Mouse (Mus musculus) forebrain, embryonic 15.5 days (tissue): ENCODE measurements at regions not wholly inside any gene's neighbourhood (a gene's known extent, or its start where the extent isn't known, plus 50 kb on each side); places are given as distances from the start of the nearest gene placed in this dataset.

Source experiments
- ATAC-seq: fragments of 200-750 bp; cut with Nextera tagmentation; replicated peaks from 2 replicates; pipeline ENCODE4 v1.8.0; 2017; ENCODE audit warnings: mild to moderate bottlenecking, moderate TSS enrichment, moderate library complexity
- H3K27ac ChIP-seq: fragments of 300-500 bp; sonication (generic); replicated peaks from 2 replicates; pipeline ENCODE4 v1.5.1; 2015; ENCODE audit warnings: mild to moderate bottlenecking, inconsistent platforms
- H3K27me3 ChIP-seq: fragments of 300-500 bp; sonication (generic); 2 replicates; pipeline ENCODE4 v1.6.1; 2015; ENCODE audit warnings: inconsistent platforms
- H3K36me3 ChIP-seq: fragments of 300-500 bp; sonication (generic); 2 replicates; pipeline ENCODE4 v1.6.1; 2015; ENCODE audit warnings: mild to moderate bottlenecking, inconsistent platforms
- H3K4me1 ChIP-seq: fragments of 300-500 bp; sonication (generic); 2 replicates; pipeline ENCODE4 v1.6.1; 2015; ENCODE audit warnings: inconsistent platforms
- H3K4me2 ChIP-seq: fragments of 300-500 bp; sonication (generic); replicated peaks from 2 replicates; pipeline ENCODE4 v1.6.1; 2015; ENCODE audit warnings: mild to moderate bottlenecking, inconsistent platforms
- H3K4me3 ChIP-seq: fragments of 300-500 bp; sonication (generic); 2 replicates; pipeline ENCODE4 v1.5.1; 2015; ENCODE audit warnings: mild to moderate bottlenecking, inconsistent platforms
- H3K9ac ChIP-seq: fragments of 300-500 bp; sonication (generic); replicated peaks from 2 replicates; pipeline ENCODE4 v1.6.1; 2015; ENCODE audit warnings: mild to moderate bottlenecking, inconsistent platforms
- H3K9me3 ChIP-seq: fragments of 300-500 bp; sonication (generic); 2 replicates; pipeline ENCODE4 v1.6.1; 2016; ENCODE audit warnings: inconsistent platforms
- WGBS: fragments of 180-500 bp; shearing (Covaris S2); methylation state at CpG from one replicate; pipeline ENCODE4 v1.1.7; 2015; ENCODE audit warnings: mixed read lengths; 5-methylcytosine and 5-hydroxymethylcytosine counted together

DNA sequence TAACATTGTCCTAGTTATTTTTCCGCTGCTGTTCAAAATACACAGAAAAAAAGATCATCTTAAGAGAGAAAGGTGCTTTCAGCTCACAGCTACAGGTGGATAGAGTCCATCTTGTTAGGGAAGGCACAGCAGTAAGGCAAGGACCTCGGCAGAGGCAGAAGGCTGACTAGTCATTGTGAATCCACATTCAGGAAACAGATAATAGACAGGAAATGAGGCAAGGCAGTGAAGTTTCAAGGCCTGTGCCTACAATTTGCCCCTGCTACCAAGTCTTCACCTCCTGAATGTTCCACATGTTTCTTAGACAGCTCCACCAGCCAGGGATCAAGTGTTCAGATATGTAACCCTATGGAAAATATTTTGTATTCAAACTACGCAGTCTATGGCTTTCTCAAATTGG, 122.0 kb upstream of the Spaca1 start:
- Histone ChIP-seq H3K4me2 (no peak overlapping the region), H3K4me1 (peaks cover 11% of the 10 kb centered on the region), H3K27me3 (no peaks in the 10 kb centered on the region), H3K9ac (no peak overlapping the region), H3K4me3 (no peak overlapping the region), H3K9me3 (no peaks in the 10 kb centered on the region), H3K27ac (peak overlapping the region; percentile 58; the same call in 1 of the 2 replicates), H3K36me3 (no peaks in the 10 kb centered on the region)
- whole genome bisulfite sequencing, result 80% methylated on average over 3 of the region's 3 CpGs
- ATAC-seq, result no peak

DNA sequence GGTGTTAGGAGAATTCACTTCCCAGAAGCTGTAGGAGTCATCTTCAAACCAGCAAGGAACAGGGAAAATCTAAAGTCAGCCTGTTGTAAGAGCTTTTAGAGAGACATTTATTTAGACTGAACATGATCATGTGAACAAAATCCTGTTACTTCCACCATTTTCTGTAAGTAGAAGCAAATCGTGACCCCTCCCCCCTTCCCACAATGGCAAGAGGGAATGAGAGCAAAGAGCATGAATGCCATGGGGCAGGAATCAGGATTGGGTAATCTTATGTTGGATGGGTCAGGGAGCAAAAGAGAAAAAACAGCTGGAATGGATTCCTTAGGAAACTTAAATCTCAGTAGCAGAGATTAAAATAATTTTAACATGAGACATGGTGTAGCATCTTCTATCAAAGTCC, 127.4 kb upstream of the Spaca1 start:
- Histone ChIP-seq H3K4me3 (no peak overlapping the region), H3K9ac (no peak overlapping the region), H3K4me2 (no peak overlapping the region), H3K36me3 (no peaks in the 10 kb centered on the region), H3K27me3 (no peaks in the 10 kb centered on the region), H3K27ac (no peak overlapping the region), H3K4me1 (no peaks in the 10 kb centered on the region), H3K9me3 (no peaks in the 10 kb centered on the region)
- 86% methylated on average over 1 of the region's 1 CpGs for WGBS
- no peak for ATAC-seq

DNA sequence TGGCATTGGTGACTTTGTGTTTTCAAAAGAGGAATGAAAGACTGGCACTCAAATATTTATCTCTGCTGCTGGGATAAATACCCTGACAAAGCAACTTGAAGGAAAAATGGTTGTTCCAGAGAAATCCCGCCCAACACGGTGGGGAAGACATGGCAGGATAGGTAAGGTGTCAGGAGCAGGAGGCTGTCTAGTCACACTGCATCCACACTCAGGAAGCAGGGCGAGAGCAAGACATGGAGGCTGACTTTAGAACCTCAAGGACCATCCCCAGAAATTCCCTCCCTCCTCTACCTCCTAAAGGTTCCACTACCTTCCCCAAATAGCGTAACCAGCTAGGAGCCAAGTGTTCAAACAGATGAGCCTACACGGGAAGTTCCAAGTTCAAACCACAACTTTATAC, 136.5 kb upstream of the Spaca1 start:
- no peak overlapping the region for H3K4me2 ChIP-seq
- WGBS, result 87% methylated on average over 5 of the region's 5 CpGs

DNA sequence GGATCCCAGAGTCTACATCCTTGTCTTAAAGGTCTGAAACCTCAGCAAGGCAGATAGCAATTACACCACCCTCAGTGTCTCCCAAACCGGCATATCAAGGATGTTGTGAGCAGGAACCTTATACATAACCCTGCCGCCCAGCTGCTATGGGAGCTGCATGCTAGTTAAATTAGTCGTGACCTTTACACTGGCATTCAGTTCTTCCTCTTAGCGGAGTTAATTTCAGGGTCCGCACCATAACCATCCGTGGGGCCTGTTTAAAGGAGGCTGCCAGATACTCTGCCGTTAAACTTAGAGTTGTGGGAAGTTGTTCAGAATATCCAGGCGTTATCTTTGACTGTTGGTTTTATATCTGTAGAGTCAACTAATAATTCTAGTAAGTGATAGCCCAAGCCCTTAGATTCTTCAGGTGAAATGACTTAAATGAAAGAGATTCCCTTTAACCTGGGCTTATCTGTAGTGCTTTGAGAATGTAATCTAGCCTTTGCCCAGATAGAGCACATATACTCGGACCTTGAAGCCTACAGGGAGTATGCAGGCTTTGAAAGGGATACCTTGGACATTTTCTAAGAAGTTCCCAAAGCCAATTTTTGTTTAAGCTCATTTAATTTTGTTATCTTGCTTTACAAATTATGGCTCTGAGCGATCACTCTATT, 153.3 kb upstream of the Spaca1 start:
- Histone ChIP-seq H3K9ac (no peak overlapping the region), H3K27ac (no peak overlapping the region), H3K9me3 (no peaks in the 10 kb centered on the region), H3K36me3 (no peaks in the 10 kb centered on the region), H3K4me2 (no peak overlapping the region), H3K27me3 (no peaks in the 10 kb centered on the region), H3K4me3 (no peak overlapping the region), H3K4me1 (no peaks in the 10 kb centered on the region)
- WGBS, result 86% methylated on average over 10 of the region's 10 CpGs
- ATAC-seq, result no peak

More for the DNA sequence above, 136.5 kb upstream of the Spaca1 start:
- Histone ChIP-seq H3K36me3 (no peaks in the 10 kb centered on the region), H3K27me3 (no peaks in the 10 kb centered on the region), H3K9ac (no peak overlapping the region), H3K4me3 (no peak overlapping the region), H3K9me3 (no peaks in the 10 kb centered on the region), H3K4me1 (no peaks in the 10 kb centered on the region), H3K27ac (no peak overlapping the region)
- ATAC-seq, result no peak

DNA sequence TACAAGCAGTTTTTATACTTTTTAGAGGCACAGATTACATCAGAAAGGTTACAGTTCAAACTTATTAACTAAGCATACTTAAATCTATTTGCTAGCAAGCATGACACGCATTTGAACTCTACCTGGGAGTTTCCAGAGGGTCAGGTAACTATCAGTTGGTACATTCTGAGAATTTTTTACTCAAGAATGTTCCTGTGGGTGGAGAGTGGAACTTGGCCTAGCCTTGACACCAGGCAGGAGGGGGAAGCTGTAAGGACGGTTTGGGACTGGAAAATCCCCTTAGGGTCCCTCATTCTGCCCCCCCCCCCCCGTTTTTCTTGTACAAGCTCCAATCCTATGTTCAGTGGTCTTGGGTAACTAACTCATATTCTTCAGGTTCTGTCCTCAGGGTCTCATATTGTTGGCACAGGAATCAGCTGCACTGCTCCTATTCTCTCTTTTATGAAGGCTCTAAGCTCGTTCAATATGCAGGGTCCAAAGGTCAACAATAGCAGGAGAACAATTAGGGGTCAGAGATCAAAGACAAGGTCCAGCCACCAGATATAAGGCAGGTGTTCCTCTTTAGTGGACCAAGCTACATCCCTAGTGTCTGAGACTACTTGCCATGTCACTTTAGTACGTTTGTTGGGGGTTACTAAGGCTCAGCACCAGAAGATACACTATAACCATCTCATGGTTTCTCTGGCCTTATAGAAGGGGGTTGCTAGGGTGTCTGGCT, 159.3 kb upstream of the Spaca1 start:
- Histone ChIP-seq H3K27ac (no peak overlapping the region), H3K27me3 (no peaks in the 10 kb centered on the region), H3K4me2 (no peak overlapping the region), H3K36me3 (no peaks in the 10 kb centered on the region), H3K4me3 (no peak overlapping the region), H3K9me3 (no peaks in the 10 kb centered on the region), H3K4me1 (no peaks in the 10 kb centered on the region), H3K9ac (no peak overlapping the region)
- no peak for ATAC-seq
- WGBS, result 61% methylated on average over 5 of the region's 5 CpGs

DNA sequence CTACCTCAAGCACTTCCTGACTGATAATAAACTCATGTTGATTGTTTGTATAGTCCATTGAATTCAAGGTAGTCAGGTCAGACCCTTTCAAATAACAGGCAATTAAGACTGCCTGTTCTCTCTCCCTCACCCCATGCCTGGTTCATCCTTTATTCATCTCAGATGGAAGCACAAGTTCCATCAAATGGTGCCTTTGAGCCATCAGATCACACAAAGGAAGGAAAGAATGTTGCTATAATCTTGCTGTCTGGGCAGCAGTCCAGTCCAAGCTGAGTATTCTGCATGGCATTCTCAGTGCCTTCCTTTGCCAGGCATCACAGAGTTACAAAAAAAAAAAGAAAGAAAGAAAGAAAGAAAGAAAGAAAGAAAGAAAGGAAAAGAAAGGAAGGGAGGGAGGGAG, 163.7 kb upstream of the Spaca1 start:
- H3K4me1 ChIP-seq, result no peaks in the 10 kb centered on the region
- no peak overlapping the region for H3K4me3 ChIP-seq
- no peaks in the 10 kb centered on the region for H3K36me3 ChIP-seq
- no peaks in the 10 kb centered on the region for H3K27me3 ChIP-seq
- no peak for ATAC-seq
- H3K9me3 ChIP-seq, result no peaks in the 10 kb centered on the region
- no peak overlapping the region for H3K9ac ChIP-seq
- no peak overlapping the region for H3K27ac ChIP-seq
- no peak overlapping the region for H3K4me2 ChIP-seq

DNA sequence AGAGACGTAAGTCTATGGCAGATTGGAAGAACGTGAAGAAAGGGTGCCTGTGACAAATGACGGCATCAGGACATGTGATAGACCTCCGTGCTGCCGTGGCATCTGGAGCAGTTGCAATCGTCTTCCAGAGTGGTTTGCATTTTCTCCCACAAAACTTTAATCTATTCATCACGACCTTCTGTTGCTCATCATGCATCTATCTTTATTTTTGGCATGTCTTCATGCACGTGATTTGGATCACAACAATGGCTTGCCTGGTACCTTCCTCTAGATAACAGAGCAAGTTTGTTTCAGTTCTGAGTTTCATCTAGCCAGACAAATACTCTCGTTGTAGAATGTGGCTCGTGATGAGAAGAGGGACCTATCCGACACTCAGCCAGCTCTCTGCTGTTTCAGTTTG, 164.4 kb upstream of the Spaca1 start:
- no peak overlapping the region for H3K27ac ChIP-seq
- ATAC-seq, result no peak
- WGBS, result 72% methylated on average over 11 of the region's 11 CpGs
- H3K9ac ChIP-seq, result no peak overlapping the region
- H3K4me2 ChIP-seq, result no peak overlapping the region
- no peaks in the 10 kb centered on the region for H3K36me3 ChIP-seq
- H3K27me3 ChIP-seq, result no peaks in the 10 kb centered on the region
- H3K4me3 ChIP-seq, result no peak overlapping the region
- H3K9me3 ChIP-seq, result no peaks in the 10 kb centered on the region
- no peaks in the 10 kb centered on the region for H3K4me1 ChIP-seq

DNA sequence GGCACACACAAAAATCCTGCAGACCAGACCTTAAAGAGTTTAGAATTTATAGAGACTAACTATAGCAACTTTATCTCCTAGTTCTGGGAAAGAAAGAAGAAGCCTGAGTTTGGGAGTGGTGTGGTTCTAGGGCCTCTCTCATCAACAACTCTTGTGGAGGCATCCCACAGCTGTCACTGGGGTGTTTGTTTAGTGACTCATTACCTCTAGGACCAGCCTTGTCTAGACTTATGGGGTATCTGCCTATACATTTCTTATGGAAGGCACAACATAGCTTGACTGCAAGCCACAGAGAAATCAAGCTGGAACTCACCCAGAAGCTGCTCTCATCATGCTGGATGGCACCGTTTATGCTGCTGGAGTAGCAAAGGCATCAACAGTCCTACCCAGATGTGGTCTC, 171.9 kb upstream of the Spaca1 start:
- 98% methylated on average over 1 of the region's 1 CpGs for WGBS
- H3K27me3 ChIP-seq, result no peaks in the 10 kb centered on the region
- H3K36me3 ChIP-seq, result no peaks in the 10 kb centered on the region
- H3K27ac ChIP-seq, result no peak overlapping the region
- no peaks in the 10 kb centered on the region for H3K9me3 ChIP-seq
- H3K4me3 ChIP-seq, result no peak overlapping the region
- no peak for ATAC-seq
- peaks cover 9% of the 10 kb centered on the region for H3K4me1 ChIP-seq
- H3K4me2 ChIP-seq, result no peak overlapping the region
- H3K9ac ChIP-seq, result no peak overlapping the region

DNA sequence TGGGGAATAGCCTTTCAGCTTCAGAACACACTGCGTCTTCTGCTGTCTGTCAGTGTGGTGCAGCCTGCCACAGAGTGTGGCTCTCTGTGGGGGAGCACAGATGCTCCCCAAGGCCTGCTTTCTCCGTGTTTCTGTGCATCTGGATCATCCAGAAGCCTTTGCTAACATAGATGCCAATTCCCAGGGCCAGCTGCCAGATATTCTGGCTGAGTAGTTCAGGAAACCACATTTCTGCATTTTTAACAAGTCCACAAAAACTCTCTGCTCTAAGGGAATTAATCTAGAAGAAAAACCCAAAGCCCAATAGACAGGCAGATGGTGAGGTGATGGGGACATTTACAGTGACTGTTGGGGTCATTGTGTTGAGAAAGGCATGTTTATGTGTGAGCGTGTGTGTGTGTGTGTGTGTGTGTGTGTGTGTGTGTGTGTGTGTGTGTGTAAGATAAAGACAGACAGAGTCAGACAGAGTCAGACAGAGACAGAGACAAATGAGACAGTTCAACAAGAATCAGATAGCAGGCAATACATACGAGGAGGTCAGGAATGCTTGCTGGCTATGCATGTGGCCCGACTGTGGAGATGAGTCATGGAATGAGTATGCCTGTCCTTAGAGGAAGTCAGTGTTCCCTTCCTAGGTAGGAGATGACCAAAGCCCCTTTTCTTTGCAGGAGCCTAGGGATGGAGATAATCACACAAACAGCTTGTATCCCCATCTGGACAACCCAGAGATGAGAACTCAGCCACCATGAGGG, 176.3 kb upstream of the Spaca1 start:
- 52% methylated on average over 5 of the region's 5 CpGs for WGBS
- H3K4me3 ChIP-seq, result no peak overlapping the region
- no peak overlapping the region for H3K9ac ChIP-seq
- peak overlapping the region; percentile 56 for H3K27ac ChIP-seq
- H3K4me1 ChIP-seq, result peaks cover 10% of the 10 kb centered on the region
- ATAC-seq, result peak; percentile 58
- no peaks in the 10 kb centered on the region for H3K27me3 ChIP-seq
- no peaks in the 10 kb centered on the region for H3K36me3 ChIP-seq
- H3K9me3 ChIP-seq, result no peaks in the 10 kb centered on the region
- H3K4me2 ChIP-seq, result no peak overlapping the region

DNA sequence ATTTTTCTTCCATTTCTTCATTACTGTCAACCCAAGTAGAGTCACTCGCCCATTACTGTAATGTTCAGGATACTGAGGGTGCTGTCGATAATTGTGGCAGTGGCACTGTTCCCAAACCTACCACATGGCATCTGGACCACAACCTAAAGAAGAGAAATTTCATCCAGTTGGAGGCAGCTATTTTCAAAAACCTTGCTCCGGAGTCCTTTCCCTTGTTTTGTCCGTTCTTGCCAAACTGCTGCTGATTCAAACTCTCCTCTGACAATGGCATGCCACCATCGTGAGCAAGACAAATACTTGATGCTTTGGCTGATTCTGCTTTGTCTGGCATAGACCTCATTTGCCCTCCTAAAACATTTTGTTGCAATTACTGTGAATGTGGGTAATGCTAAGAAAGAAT, 176.9 kb upstream of the Spaca1 start:
- WGBS, result 67% methylated on average over 5 of the region's 5 CpGs
- Histone ChIP-seq H3K4me1 (peaks cover 10% of the 10 kb centered on the region), H3K4me2 (no peak overlapping the region), H3K9ac (no peak overlapping the region), H3K36me3 (no peaks in the 10 kb centered on the region), H3K9me3 (no peaks in the 10 kb centered on the region), H3K27me3 (no peaks in the 10 kb centered on the region), H3K27ac (peak overlapping the region; percentile 56; the same call in 1 of the 2 replicates), H3K4me3 (no peak overlapping the region)
- no peak for ATAC-seq

DNA sequence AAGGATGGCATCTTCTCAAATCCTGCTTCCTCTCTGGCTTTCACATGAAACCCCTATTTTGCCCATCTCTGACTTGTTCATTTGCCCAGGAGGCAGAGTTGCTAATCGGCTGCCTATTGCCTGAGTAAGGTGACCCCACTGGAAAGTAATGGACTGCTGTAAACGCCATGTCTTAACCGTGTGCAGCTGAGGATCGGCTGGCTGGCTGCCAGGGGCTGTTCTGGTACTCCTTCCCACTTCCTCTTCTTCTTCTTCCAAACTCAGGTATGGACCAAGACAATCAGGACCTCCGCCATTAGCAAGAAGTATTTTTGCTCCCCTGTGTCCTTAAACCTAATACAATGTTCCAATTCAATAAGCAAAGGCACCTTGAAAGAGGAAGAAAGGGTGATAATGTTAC, 177.6 kb upstream of the Spaca1 start:
- no peak for ATAC-seq
- WGBS, result 70% methylated on average over 5 of the region's 5 CpGs

DNA sequence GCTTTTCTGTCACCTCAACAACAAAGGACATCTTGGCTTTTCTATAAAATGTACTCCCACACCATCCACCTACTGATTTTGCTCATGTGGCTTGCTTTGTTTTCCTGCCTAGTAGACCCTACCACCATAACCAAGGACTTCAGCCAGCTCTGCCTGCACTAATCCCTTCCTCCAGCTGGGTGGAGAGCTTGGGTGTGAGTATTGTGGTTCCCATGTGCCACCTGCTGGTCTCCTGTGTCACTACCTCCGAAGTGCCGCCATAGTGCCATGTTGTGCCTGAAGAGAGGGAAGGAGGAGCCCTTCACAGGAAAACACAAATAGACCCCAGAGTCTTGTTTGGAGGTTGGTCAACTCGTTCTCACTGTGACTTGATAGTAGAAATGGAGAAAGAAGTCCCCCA, 181.3 kb upstream of the Spaca1 start:
- H3K4me2 ChIP-seq, result no peak overlapping the region
- no peak overlapping the region for H3K27ac ChIP-seq
- H3K9me3 ChIP-seq, result no peaks in the 10 kb centered on the region
- peak; percentile 93 for ATAC-seq
- H3K4me3 ChIP-seq, result no peak overlapping the region
- H3K27me3 ChIP-seq, result no peaks in the 10 kb centered on the region
- no peak overlapping the region for H3K9ac ChIP-seq
- H3K36me3 ChIP-seq, result no peaks in the 10 kb centered on the region
- WGBS, result 2% methylated on average over 3 of the region's 3 CpGs
- peaks cover 6% of the 10 kb centered on the region for H3K4me1 ChIP-seq

More for the DNA sequence above, 177.6 kb upstream of the Spaca1 start:
- no peak overlapping the region for H3K27ac ChIP-seq
- H3K36me3 ChIP-seq, result no peaks in the 10 kb centered on the region
- H3K4me2 ChIP-seq, result no peak overlapping the region
- H3K4me3 ChIP-seq, result no peak overlapping the region
- peaks cover 10% of the 10 kb centered on the region for H3K4me1 ChIP-seq
- no peaks in the 10 kb centered on the region for H3K9me3 ChIP-seq
- H3K9ac ChIP-seq, result no peak overlapping the region
- H3K27me3 ChIP-seq, result no peaks in the 10 kb centered on the region
